18 mouse cellular contexts compared by ENCODE assay signal in genomic region chr16:32108578-32108977, GRCm38 (mm10).
"Had no signal": no experiment of that assay in that cellular context is flagged by ENCODE, and none has a peak within 500 bp of the region (broad histone marks: within the 10 kb centered on the region; RNA-seq: fewer than 3 reads in every experiment).

No protein-coding gene starts in this region.

- H3K9ac ChIP-seq: liver, embryonic 13.5 days; stomach, embryonic 15.5 days had no signal

- H3K4me2 ChIP-seq: liver, embryonic 13.5 days; stomach, embryonic 15.5 days had no signal

- H3K4me3 ChIP-seq: layer of hippocampus, adult 2 months; left cerebral cortex, adult 2 months; liver, embryonic 13.5 days; midbrain, embryonic 10.5 days; stomach, embryonic 15.5 days had no signal

- H3K27ac ChIP-seq: kidney, postnatal 0 days; layer of hippocampus, adult 2 months; left cerebral cortex, adult 2 months; midbrain, embryonic 10.5 days; stomach, embryonic 15.5 days had no signal

- H3K27me3 ChIP-seq: liver, embryonic 13.5 days; stomach, embryonic 15.5 days had no signal

- ATAC-seq: intestine, embryonic 16.5 days had no signal

- H3K9me3 ChIP-seq: liver, embryonic 13.5 days; stomach, embryonic 15.5 days had no signal

- H3K4me1 ChIP-seq: midbrain, embryonic 10.5 days; stomach, embryonic 15.5 days had no signal

- DNase-seq: kidney, adult 18-20 months; kidney, adult 9 months; kidney, postnatal 25 days; layer of hippocampus, adult 9-11 months; liver, embryonic 13.5 days; lung, adult 2 months; lung, postnatal 14 days; lung, postnatal 4 days; midbrain, embryonic 14.5 days; right cerebral cortex, adult 18-20 months; right cerebral cortex, postnatal 14 days; right cerebral cortex, postnatal 4 days had no signal
